Mouse (Mus musculus) E14TG2a.4 (cell line): ENCODE measurements around the gene Olfr749.
"Not testable (repeated sequence)": the region's sequence is repeated elsewhere in the genome, so short reads cannot be mapped to it uniquely, and the experiment has no call there.

ENCODE experiments used
- H3K27me3 ChIP-seq: 2 replicates; pipeline ENCODE4 v1.6.1; 2014; ENCODE audit warnings: low read length, control low read depth; ENCODE audit not compliant: insufficient read depth
- H3K36me3 ChIP-seq: 2 replicates; pipeline ENCODE4 v1.6.1; 2014; ENCODE audit warnings: low read length, control low read depth; ENCODE audit not compliant: insufficient read depth
- H3K4me1 ChIP-seq: replicated peaks from 2 replicates; pipeline ENCODE4 v1.6.1; 2014; ENCODE audit warnings: low read depth, low read length, control low read depth
- H3K4me3 ChIP-seq: replicated peaks from 2 replicates; pipeline ENCODE4 v1.5.1; 2014; ENCODE audit warnings: mild to moderate bottlenecking, low read length
- H3K9me3 ChIP-seq: 2 replicates; pipeline ENCODE4 v1.6.1; 2014; ENCODE audit warnings: low read length, control low read depth
- CTCF ChIP-seq: conservative IDR thresholded peaks from 2 replicates; pipeline ENCODE4 v1.5.1; 2014; ENCODE audit warnings: low read length
- NANOG ChIP-seq: IDR thresholded peaks from 2 replicates; pipeline ENCODE4 v1.6.1; 2014; ENCODE audit warnings: borderline replicate concordance, low read length, mixed read lengths
- POU5F1 ChIP-seq: IDR thresholded peaks from 2 replicates; pipeline ENCODE4 v1.6.1; 2014; ENCODE audit warnings: low read length, borderline replicate concordance

Olfr749 gene

GRCm38 (mm10) chr14:50741584-50741983, 3.3 kb downstream of the Olfr749 start:
- H3K9me3 ChIP-seq = no peaks in the 10 kb centered on the region
- no peak overlapping the region for H3K4me3 ChIP-seq
- no peaks in the 10 kb centered on the region for H3K27me3 ChIP-seq
- no peaks in the 10 kb centered on the region for H3K36me3 ChIP-seq
- H3K4me1 ChIP-seq = no peaks in the 10 kb centered on the region
- TF ChIP-seq NANOG (no peak), POU5F1 (no peak), CTCF (no peak)

- TF ChIP-seq POU5F1 = no peak
- TF ChIP-seq CTCF = no peak
- TF ChIP-seq NANOG = no peak
- no peak overlapping the region for H3K4me3 ChIP-seq
- H3K4me1 ChIP-seq = no peaks in the 10 kb centered on the region
- H3K36me3 ChIP-seq = no peaks in the 10 kb centered on the region
- H3K27me3 ChIP-seq = no peaks in the 10 kb centered on the region
- H3K9me3 ChIP-seq = no peaks in the 10 kb centered on the region
Measured at GRCm38 (mm10) chr14:50740334-50740733, 4.6 kb downstream of the Olfr749 start.

- not testable (repeated sequence) for H3K36me3 ChIP-seq, H3K27me3 ChIP-seq, H3K4me3 ChIP-seq, H3K4me1 ChIP-seq
- peaks cover 49% of the 10 kb centered on the region for H3K9me3 ChIP-seq
Measured at GRCm38 (mm10) chr14:50722371-50722770, 22.5 kb downstream of the Olfr749 start.

- not testable (repeated sequence) for H3K27me3 ChIP-seq, H3K4me1 ChIP-seq, H3K4me3 ChIP-seq, H3K36me3 ChIP-seq
- peaks cover 65% of the 10 kb centered on the region for H3K9me3 ChIP-seq
Measured at GRCm38 (mm10) chr14:50719875-50720274, 25.0 kb downstream of the Olfr749 start.

GRCm38 (mm10) chr14:50707073-50707472, 37.8 kb downstream of the Olfr749 start, which contains the start of gene Olfr748:
Gene Olfr748 (plus strand): TSS chr14:50707373.
- TF ChIP-seq CTCF = no peak
- TF ChIP-seq NANOG = no peak
- TF ChIP-seq POU5F1 = no peak
- Histone ChIP-seq H3K4me1 (no peaks in the 10 kb centered on the region), H3K27me3 (no peaks in the 10 kb centered on the region), H3K4me3 (no peak within 1 kb of the TSS), H3K9me3 (no peaks in the 10 kb centered on the region), H3K36me3 (no peaks in the 10 kb centered on the region)

- no peaks in the 10 kb centered on the region for H3K9me3 ChIP-seq
- no peaks in the 10 kb centered on the region for H3K4me1 ChIP-seq
- H3K4me3 ChIP-seq = no peak within 1 kb of the TSS
- H3K27me3 ChIP-seq = no peaks in the 10 kb centered on the region
- no peak for TF ChIP-seq CTCF
- TF ChIP-seq POU5F1 = no peak
- no peak for TF ChIP-seq NANOG
- H3K36me3 ChIP-seq = no peaks in the 10 kb centered on the region
Measured at GRCm38 (mm10) chr14:50693106-50693505, 51.8 kb downstream of the Olfr749 start, which contains the start of gene Olfr747. Gene Olfr747 (minus strand): TSS chr14:50693206.
